Mouse (Mus musculus): Measurements from ENCODE around the gene Olfr690.
"Not testable (repeated sequence)": the region's sequence is repeated elsewhere in the genome, so short reads cannot be mapped to it uniquely, and the experiment has no call there.

Gene Olfr690

DNA sequence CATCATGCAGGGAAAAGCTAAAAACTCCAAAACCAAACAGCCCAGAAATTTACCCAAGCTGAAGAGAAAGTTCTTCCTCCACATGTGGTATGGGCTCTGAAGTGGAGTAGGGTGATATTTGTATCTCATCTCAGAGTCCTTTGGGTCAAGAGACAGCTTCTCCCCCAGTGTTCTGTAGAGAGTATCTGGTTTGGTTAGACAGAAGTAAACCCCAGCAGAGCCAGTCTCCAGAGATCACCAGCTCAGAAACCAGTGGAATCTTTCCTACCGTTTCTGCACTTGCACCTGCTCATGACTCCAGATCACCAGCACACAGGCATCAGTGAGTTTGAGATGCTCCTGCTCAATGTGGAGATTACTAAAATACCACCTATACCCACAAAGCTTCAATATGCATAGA lies at the start of gene Olfr690:
Gene Olfr690 (minus strand): TSS at position 101 of the 400 bp plus-strand sequence.
- no peak for DNase-seq (ENCODE audit: low read depth, low spot score)

DNA sequence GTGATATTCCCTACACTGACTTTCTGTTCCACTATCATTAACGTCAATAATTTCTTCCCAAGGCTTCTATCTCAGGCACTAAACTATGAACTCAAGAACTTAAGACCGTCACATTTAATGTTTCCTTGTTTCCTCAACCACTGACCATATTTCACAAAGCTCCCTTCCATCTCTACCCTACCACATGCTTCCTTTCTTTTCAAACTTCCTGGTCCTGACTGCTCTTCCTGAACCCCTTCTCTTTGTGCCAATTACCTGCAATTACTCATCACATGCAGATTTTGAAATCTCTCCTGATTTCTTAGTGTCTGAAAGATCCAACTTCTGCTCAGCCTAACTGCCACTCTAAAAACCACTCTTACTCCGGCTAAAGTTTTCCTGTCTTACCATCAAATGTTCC lies 46.4 kb upstream of the Olfr690 start:
- DNase-seq (ENCODE audit: low read depth, low spot score), result no peak

DNA sequence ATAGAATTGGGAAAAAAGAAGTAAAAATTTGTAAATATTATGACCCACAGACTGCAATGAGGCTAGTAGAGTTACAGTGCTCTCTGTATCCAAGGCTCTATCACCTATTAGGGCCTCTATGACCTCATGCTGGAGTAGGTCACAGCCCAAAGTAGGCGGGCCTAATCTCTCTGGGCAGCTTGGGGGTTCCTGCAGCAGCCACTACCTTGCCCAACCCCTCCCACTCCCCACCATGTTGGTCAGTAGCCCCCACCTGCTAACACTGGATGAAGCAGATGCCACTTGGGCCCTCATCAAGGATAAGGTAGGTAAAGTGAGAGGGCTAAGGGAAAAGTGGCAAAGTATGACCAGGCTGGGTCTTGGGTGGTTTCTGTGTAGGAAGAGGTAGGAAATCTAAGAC lies 41.0 kb upstream of the Olfr690 start, which contains the start of gene Gm5901:
Gene Gm5901 (plus strand): TSS at position 173 of the 400 bp plus-strand sequence.
- DNase-seq (ENCODE audit: low read depth, low spot score), result no peak

DNA sequence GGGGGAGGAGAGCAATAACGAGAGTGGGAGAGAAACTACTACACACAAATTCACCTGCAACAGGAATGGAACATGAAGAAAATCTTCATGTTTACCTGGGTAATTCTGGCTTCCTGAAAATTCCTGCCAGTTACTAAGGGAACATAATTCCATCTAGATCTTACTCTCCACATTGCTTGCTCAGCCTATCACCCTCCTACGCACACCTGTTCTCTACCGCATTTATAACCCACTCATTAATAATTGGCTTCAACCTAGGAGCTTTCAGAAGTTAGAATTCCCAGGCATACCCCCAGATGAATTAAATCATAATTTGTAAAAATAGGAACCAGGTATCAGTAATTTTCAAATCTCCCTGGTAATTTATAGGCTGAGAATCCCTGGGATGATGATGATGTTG lies 40.1 kb upstream of the Olfr690 start:
- no peak for DNase-seq (ENCODE audit: low read depth, low spot score)

DNA sequence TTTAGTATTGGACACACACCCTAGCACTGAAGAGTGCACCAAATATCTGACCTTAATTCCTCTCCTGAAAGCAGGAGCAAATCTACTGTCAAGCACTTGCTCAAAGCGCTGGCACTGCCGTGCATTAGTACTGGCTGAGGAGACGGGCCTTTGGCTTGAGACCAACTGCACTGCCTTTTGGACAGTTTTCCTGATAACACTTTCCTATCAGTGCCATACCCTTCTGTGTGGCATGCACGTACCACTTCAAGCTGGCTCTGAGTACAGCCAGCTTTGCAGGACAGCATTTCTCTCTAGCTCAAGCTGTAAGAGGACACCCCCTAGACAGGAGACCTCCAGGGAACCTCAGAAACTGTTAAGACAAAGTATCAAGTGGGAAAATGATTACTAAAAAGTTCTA lies 39.6 kb upstream of the Olfr690 start:
- DNase-seq (ENCODE audit: low read depth, low spot score), result no peak

DNA sequence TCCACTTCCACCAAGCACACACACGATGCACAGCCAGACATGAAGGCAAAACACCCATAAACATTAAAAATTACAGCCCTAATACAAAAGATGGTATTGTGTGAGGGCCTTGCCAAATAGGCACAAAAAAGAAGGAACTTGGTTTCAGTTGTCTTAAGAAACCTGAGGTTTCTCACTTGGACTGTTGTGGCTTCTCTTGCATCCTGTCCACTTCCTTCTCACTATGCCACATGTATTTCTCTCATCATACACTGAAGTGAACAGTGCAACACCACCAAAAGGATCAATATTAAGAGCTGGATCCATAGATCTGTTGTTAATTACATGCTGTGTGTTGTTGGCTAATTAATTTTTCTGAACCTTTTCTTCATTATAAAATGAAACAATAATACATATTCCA lies 39.0 kb upstream of the Olfr690 start:
- no peak for DNase-seq (ENCODE audit: low read depth, low spot score)

DNA sequence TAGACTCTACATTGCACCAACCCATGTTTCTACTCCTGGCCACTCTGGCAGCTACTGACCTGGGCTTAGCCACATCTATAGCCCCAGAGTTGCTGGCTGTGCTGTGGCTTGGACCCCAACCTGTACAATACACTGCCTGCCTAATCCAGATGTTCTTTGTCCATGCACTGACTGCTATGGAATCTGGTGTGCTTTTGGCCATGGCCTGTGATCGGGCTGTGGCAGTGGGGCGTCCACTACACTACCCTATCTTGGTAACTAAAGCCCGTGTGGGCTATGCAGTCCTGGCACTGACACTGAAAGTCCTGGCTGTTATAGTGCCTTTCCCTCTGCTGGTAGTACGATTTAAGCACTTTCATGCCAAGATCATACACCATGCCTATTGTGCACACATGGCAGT lies 34.6 kb upstream of the Olfr690 start:
- no peak for DNase-seq (ENCODE audit: low read depth, low spot score)

DNA sequence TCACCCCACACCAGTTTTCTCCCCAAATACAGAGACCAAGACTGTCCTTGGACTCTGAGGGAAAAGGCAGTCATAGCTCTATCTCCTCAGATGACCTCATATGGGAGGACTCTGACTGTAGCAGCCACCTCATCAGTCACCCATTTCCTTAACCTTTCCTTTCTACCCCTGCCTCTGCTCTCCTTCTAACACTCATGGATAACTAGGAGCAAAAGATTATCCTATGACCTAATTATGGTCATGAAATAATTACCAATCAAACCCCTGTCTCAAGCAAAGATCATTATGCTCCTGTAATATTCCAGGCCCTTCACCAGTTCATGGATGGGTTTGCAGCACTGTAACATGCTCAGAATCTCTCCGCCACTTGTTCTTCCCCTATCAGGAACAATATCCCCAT lies 34.0 kb upstream of the Olfr690 start, which contains the start of gene Olfr692:
Gene Olfr692 (plus strand): TSS at position 301 of the 400 bp plus-strand sequence.
- no peak for DNase-seq (ENCODE audit: low read depth, low spot score)

DNA sequence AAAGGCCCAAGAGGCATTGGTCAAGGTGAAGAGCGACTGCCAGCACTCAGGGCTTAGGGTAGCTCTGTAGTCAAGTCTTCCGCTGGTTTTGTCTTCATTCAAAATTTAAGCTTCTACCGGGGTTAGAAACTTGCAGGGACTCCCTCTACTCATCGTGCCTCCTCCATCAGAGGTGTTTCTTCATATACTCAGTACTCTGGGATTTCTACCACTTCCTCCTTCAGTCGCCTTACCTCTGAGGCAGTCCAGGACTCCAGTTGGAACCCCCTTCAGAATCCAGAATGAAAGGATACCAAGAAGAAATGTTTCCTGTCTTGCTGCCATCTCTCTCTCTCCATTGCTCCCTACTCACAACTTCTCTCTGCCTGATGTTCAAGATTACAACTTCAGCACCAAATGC lies 33.4 kb upstream of the Olfr690 start:
- DNase-seq (ENCODE audit: low read depth, low spot score), result no peak

DNA sequence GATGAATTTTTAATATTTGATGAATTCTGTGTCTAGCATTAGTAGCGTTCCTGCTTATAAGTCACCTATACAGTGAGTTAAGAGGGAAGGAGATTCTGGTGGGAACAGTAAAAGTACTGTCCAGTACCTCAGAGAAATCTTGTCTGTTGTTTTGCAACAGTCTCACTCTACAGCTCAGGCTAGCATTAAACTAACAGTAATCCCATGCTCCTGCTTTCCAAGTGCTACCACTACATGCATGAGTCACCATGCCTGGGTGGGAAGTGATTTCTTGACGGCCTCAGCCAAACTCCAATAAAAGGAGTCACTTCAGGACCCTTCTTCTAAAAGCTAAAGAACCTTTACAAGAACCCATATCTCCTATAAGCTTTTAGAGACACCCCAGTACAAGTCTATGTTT lies 27.8 kb upstream of the Olfr690 start:
- DNase-seq (ENCODE audit: low read depth, low spot score), result no peak

DNA sequence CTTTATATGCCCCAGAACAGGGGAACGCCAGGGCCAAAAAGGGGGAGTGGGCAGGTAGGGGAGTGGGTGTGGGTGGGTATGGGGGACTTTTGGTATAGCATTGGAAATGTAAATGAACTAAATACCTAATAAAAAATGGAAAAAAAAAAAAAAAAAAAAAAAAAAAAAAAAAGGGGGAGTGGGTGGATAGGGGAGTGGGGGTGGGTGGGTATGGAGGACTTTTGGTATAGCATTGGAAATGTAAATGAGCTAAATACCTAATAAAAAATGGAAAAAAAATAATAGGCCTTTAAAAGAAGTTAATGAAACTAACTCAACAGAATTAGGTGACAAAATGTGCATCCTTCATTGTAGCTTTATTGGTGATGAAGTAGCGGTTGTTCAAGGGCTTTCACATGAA lies 22.6 kb upstream of the Olfr690 start:
- not testable (repeated sequence) for DNase-seq (ENCODE audit: low read depth, low spot score)

DNA sequence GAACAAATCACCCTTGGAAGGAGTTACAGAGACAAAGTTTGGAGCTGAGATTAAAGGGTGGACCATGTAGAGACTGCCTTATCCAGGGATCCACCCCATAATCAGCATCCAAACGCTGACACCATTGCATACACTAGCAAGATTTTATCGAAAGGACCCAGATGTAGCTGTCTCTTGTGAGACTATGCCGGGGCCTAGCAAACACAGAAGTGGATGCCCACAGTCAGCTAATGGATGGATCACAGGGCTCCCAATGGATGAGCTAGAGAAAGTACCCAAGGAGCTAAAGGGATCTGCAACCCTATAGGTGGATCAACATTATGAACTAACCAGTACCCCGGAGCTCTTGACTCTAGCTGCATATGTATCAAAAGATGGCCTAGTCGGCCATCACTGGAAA lies 22.2 kb upstream of the Olfr690 start:
- DNase-seq (ENCODE audit: low read depth, low spot score), result not testable (repeated sequence)

DNA sequence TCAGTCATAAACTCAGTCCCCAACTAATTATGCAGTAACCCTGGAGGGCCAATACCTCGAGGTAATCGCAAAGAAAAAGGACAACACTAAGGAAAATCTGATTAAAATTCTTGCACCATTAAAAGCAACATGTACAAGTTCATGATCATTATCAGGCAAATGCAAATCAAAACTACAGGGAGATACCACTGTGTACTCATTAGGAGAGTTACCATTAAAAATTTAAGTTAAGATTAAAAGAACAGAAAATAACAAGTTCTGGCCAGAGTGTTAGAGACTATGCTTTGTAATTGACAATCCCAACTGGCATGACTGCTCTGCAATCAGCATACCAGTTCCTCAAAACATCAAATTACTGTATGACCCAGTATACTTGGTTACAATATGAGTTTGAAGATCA lies 8.8 kb upstream of the Olfr690 start:
- DNase-seq (ENCODE audit: low read depth, low spot score), result no peak

DNA sequence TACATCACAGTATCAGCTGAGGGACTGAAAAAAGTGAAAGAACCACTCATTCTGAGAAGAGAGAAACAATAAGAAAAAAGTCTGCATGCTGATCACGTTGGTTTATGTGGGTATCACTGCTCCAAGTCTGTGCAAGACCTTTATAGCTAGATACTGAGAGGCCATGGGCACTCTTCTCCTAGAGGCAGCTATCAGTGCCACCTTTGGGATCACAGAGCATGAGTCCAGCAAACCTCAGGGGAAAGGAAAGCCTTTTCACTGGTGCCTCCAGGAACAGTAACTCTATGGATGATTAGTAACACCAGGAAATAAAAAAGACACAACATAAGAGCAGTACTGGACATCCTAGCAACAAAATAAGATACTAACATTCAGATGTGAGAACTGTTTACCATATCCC lies 8.3 kb upstream of the Olfr690 start, which contains the start of gene Olfr691:
Gene Olfr691 (minus strand): TSS at position 101 of the 400 bp plus-strand sequence.
- no peak for DNase-seq (ENCODE audit: low read depth, low spot score)

DNA sequence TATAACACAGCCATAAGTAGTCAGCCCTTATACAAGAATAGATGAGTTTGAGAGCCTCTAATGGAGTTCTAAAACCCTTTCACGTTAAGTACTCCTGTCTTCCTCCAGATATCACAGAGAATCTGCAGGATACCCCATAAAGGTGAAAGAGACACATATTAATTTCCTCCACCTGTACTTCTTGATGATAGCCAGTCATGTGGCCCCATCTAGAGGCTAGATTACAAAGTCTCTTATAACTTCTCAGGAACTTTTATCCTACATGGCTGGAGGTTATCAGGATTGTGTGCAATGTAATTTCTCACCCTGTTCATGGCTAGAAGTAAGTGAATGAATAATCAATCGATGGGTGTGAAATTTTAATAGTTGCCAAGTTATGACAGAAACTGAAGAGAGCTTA lies 8.6 kb downstream of the Olfr690 start:
- DNase-seq (ENCODE audit: low read depth, low spot score), result no peak

DNA sequence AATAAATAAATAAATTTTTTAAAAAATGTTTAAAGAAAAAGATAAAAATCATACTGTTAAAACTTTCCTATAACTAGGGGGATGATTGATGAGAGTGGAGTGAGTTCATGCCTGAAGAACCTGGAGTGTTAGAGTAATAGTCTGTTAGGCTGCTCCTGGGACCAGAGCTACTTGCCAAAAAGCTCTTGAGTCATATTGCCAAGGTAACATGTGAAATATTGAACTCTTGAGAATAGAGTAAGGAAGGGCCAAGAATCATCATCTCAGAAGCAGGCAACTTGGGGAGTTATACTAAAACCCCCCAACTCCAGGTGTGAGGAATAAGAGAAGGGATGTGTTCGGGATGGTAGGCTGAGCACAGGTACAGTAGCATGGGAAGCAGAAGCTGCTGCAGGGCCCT lies 23.0 kb downstream of the Olfr690 start, which contains the start of gene Olfr689:
Gene Olfr689 (plus strand): TSS at position 301 of the 400 bp plus-strand sequence.
- no peak for DNase-seq (ENCODE audit: low read depth, low spot score)

DNA sequence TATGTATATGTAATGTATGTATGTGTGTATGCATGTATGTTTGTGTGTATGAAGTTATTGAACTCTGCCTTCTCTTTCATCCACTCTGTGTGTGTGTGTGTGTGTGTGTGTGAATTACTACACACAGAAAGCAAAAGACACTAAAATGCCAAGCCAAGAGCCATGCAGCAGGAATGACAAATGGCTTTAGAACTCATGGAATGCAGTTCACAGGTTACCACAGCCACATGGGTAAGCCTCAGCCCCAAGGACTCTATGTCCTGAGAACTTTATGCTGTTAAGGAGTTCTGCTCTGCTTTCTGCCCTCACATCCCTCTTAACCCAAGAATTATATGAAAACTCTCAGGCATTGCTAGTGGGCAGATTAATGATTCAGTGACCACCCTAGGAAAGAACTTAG lies 43.9 kb downstream of the Olfr690 start:
- no peak for DNase-seq (ENCODE audit: low read depth, low spot score)

DNA sequence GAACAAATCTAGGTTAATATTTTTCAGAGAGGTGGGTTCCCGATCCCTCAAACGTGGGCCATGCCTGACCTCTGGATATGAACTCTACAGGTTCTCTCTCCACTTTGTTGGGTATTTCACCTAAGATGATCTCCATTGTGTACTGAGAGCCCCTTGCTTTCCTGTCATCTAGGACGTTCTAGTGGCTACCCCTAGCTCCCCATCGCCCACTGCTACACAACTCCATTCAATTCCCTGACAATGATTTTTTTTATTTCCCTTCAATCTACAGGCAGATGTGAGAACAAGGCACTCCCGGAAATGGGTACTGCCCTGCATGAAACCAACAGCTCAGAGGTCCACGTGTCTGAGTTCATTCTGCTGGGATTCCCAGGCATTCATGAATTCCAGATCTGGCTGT lies 46.1 kb downstream of the Olfr690 start, which contains the start of gene Olfr688:
Gene Olfr688 (plus strand): TSS at position 301 of the 400 bp plus-strand sequence.
- DNase-seq (ENCODE audit: low read depth, low spot score), result no peak
